19 mouse cellular contexts compared by ENCODE assay signal in the genomic region with DNA sequence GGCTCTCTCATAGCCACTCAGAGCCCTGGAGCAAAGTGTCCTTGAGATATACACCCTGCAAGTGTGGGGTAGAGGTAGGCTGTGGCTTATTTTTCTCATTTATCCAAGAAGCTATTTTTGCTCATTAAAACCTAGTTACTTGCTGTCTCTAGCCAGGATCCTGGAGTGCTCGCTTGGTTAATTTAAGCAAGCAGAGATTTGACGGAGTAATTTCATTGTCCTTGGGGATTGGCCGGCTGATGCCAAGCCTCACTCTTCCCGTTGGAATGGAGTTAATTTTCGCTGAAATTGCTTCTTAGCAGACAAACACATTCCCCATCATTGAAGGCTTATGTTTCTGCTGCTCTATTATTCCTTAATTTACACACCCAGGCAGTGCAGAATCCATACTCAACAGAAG.
A peak's percentile ranks its signal among the peaks of the same experiment; 100 is the strongest.
DNase-seq lines count a peak whose midpoint lies in the region; ATAC-seq and TF ChIP-seq lines count a peak whose summit lies in the region.
"Had no signal": no experiment of that assay in that cellular context is flagged by ENCODE, and none has a peak within 500 bp of the region (broad histone marks: within the 10 kb centered on the region; RNA-seq: fewer than 3 reads in every experiment).

No protein-coding gene starts in this region.

- no peak for TF ChIP-seq CTCF in brain, embryonic 14.5 days (IDR thresholded peaks at IDR 0.05; ENCODE audit: borderline replicate concordance, extremely low read depth, insufficient read depth, insufficient read length)
- TF ChIP-seq CTCF in liver, postnatal 0 days (IDR thresholded peaks at IDR 0.05; ENCODE audit: low read depth), result no peak

- peaks cover 34% of the 10 kb centered on the region for H3K4me1 ChIP-seq in midbrain, embryonic 13.5 days (replicated peaks)
- peaks cover 59% of the 10 kb centered on the region for H3K4me1 ChIP-seq in midbrain, embryonic 10.5 days
- H3K4me1 ChIP-seq in neural tube, embryonic 15.5 days, result peaks cover 32% of the 10 kb centered on the region
- H3K4me1 ChIP-seq in liver, postnatal 0 days (ENCODE audit: insufficient read depth), result no peaks in the 10 kb centered on the region
- H3K4me1 ChIP-seq: embryonic facial prominence, embryonic 15.5 days; heart, embryonic 12.5 days had no signal

- 0 out of 2 replicates have a peak overlapping the region, but pooled peaks have one; percentile 25 for H3K27ac ChIP-seq in midbrain, embryonic 13.5 days
- no peak overlapping the region for H3K27ac ChIP-seq in midbrain, embryonic 10.5 days (replicated peaks)
- peak overlapping the region; percentile 51; the same call in 1 of the 2 replicates for H3K27ac ChIP-seq in neural tube, embryonic 15.5 days (replicated peaks)
- no peak overlapping the region for H3K27ac ChIP-seq in liver, postnatal 0 days (ENCODE audit: low read depth)
- H3K27ac ChIP-seq: embryonic facial prominence, embryonic 15.5 days; forebrain, embryonic 10.5 days; gastrocnemius, adult 2 months had no signal

- no peaks in the 10 kb centered on the region for H3K36me3 ChIP-seq in midbrain, embryonic 13.5 days
- H3K36me3 ChIP-seq in midbrain, embryonic 10.5 days, result no peaks in the 10 kb centered on the region
- no peaks in the 10 kb centered on the region for H3K36me3 ChIP-seq in neural tube, embryonic 15.5 days
- H3K36me3 ChIP-seq in liver, postnatal 0 days (replicated peaks; ENCODE audit: insufficient read depth, low read length), result no peaks in the 10 kb centered on the region
- H3K36me3 ChIP-seq: embryonic facial prominence, embryonic 15.5 days; forebrain, embryonic 10.5 days; heart, embryonic 12.5 days had no signal

- no peak for ATAC-seq in midbrain, embryonic 13.5 days
- peak; percentile 45; the same call in 1 of the 2 replicates for ATAC-seq in neural tube, embryonic 15.5 days (ENCODE audit: low FRiP score)
- ATAC-seq in liver, postnatal 0 days, result no peak
- ATAC-seq: forebrain, embryonic 14.5 days had no signal

- no peak overlapping the region for H3K4me3 ChIP-seq in midbrain, embryonic 13.5 days (replicated peaks)
- no peak overlapping the region for H3K4me3 ChIP-seq in midbrain, embryonic 10.5 days
- H3K4me3 ChIP-seq in neural tube, embryonic 15.5 days (replicated peaks), result no peak overlapping the region
- no peak overlapping the region for H3K4me3 ChIP-seq in liver, postnatal 0 days (ENCODE audit: low read depth, low read length)
- H3K4me3 ChIP-seq: embryonic facial prominence, embryonic 15.5 days; erythroblast, embryonic 14.5 days; forebrain, embryonic 10.5 days; gastrocnemius, adult 2 months; heart, embryonic 12.5 days had no signal

- no peaks in the 10 kb centered on the region for H3K9me3 ChIP-seq in midbrain, embryonic 13.5 days
- no peaks in the 10 kb centered on the region for H3K9me3 ChIP-seq in midbrain, embryonic 10.5 days (replicated peaks)
- no peaks in the 10 kb centered on the region for H3K9me3 ChIP-seq in neural tube, embryonic 15.5 days (replicated peaks)
- no peaks in the 10 kb centered on the region for H3K9me3 ChIP-seq in liver, postnatal 0 days (ENCODE audit: low read length)
- H3K9me3 ChIP-seq: embryonic facial prominence, embryonic 15.5 days had no signal

- TF ChIP-seq POLR2A in brain, embryonic 14.5 days (IDR thresholded peaks at IDR 0.05; ENCODE audit: borderline replicate concordance, extremely low read depth, insufficient read depth, insufficient read length, poor library complexity, severe bottlenecking), result no peak

- 52% methylated on average over 5 of the region's 5 CpGs for WGBS in midbrain, embryonic 13.5 days
- 86% methylated on average over 5 of the region's 5 CpGs for WGBS in midbrain, embryonic 10.5 days
- WGBS in neural tube, embryonic 15.5 days, result 28% methylated on average over 5 of the region's 5 CpGs
- 72% methylated on average over 5 of the region's 5 CpGs for WGBS in liver, postnatal 0 days (ENCODE audit: insufficient replicate concordance)

- TF ChIP-seq EP300 in liver, postnatal 0 days (IDR thresholded peaks at IDR 0.05; ENCODE audit: low read depth), result no peak

- no peaks in the 10 kb centered on the region for H3K27me3 ChIP-seq in midbrain, embryonic 13.5 days
- H3K27me3 ChIP-seq in midbrain, embryonic 10.5 days (ENCODE audit: low read depth, poor library complexity, severe bottlenecking), result peaks cover 4% of the 10 kb centered on the region; the same call in 1 of the 2 replicates
- H3K27me3 ChIP-seq in neural tube, embryonic 15.5 days (replicated peaks), result no peaks in the 10 kb centered on the region
- no peaks in the 10 kb centered on the region for H3K27me3 ChIP-seq in liver, postnatal 0 days (ENCODE audit: insufficient read depth, low read length)
- H3K27me3 ChIP-seq: embryonic facial prominence, embryonic 15.5 days; heart, embryonic 12.5 days had no signal

- no peak for DNase-seq in midbrain, embryonic 10.5 days (ENCODE audit: low spot score)
- DNase-seq in brain, adult 2 months (ENCODE audit: low read depth, low spot score), result peak; percentile 35
- DNase-seq in brain, embryonic 14.5 days (ENCODE audit: low read depth), result peak; percentile 67
- DNase-seq in liver, postnatal 0 days, result no peak
- DNase-seq: adrenal gland, adult 2 months; adrenal gland, postnatal 25 days; cerebellum, adult 11 months; cerebellum, adult 8-10 months; cerebellum, postnatal 14 days; embryo, embryonic 11 days; gastrocnemius, adult 2 months; gastrocnemius, postnatal 25 days had no signal

- no peak overlapping the region for H3K4me2 ChIP-seq in midbrain, embryonic 13.5 days (replicated peaks)
- no peak overlapping the region for H3K4me2 ChIP-seq in neural tube, embryonic 15.5 days
- H3K4me2 ChIP-seq in liver, postnatal 0 days (ENCODE audit: low read depth, low read length), result no peak overlapping the region
- H3K4me2 ChIP-seq: embryonic facial prominence, embryonic 15.5 days; heart, embryonic 12.5 days had no signal

- no peak overlapping the region for H3K9ac ChIP-seq in midbrain, embryonic 13.5 days (replicated peaks)
- H3K9ac ChIP-seq in neural tube, embryonic 15.5 days (replicated peaks), result no peak overlapping the region
- H3K9ac ChIP-seq in liver, postnatal 0 days (replicated peaks), result no peak overlapping the region
- H3K9ac ChIP-seq: embryonic facial prominence, embryonic 15.5 days; heart, embryonic 12.5 days had no signal

Comparison
In these comparisons a context has a peak if more than half of its experiments do, and no peak if none do; other contexts are left out.
1. H3K27ac ChIP-seq: peak in midbrain, embryonic 13.5 days (single experiment) and neural tube, embryonic 15.5 days (single experiment); none in midbrain, embryonic 10.5 days (single experiment) and liver, postnatal 0 days (single experiment).
2. DNase-seq: peak in brain, adult 2 months (single experiment) and brain, embryonic 14.5 days (single experiment); none in midbrain, embryonic 10.5 days (single experiment) and liver, postnatal 0 days (single experiment).